Mouse (Mus musculus): ENCODE results near the gene Lamc2. TPM values are rescaled to one million over a fixed set of nuclear protein-coding genes. Genes with fewer than 3 reads are reported as not detected.
"Not testable (repeated sequence)": the region's sequence is repeated elsewhere in the genome, so short reads cannot be mapped to it uniquely, and the experiment has no call there.

The Lamc2 gene
- total RNA-seq, 2 experiments from 2014 or later, result 1.9 to 2.7 TPM

- no peak for DNase-seq (ENCODE audit: low spot score in 2 of 2)
Measured at GRCm38 (mm10) chr1:153097017-153097675, 89.1 kb downstream of the Lamc2 start.

- DNase-seq (ENCODE audit: low spot score in 2 of 2), result no peak
Measured at GRCm38 (mm10) chr1:153095826-153096727, 90.2 kb downstream of the Lamc2 start.

GRCm38 (mm10) chr1:153095328-153095727 is 90.9 kb downstream of the Lamc2 start:
- no peak for DNase-seq (ENCODE audit: low spot score in 2 of 2)

- DNase-seq (ENCODE audit: low spot score in 2 of 2), result no peak
Measured at GRCm38 (mm10) chr1:153094226-153095076, 91.8 kb downstream of the Lamc2 start.

- DNase-seq (ENCODE audit: low spot score in 2 of 2), result no peak
Measured at GRCm38 (mm10) chr1:153093581-153093980, 92.7 kb downstream of the Lamc2 start.

- DNase-seq (ENCODE audit: low spot score in 2 of 2), result no peak
Measured at GRCm38 (mm10) chr1:153093172-153093571, 93.1 kb downstream of the Lamc2 start.

GRCm38 (mm10) chr1:153092237-153092975 is 93.8 kb downstream of the Lamc2 start:
- DNase-seq (ENCODE audit: low spot score in 2 of 2), result peak; percentile 78 to 82

GRCm38 (mm10) chr1:153091438-153092236 is 94.6 kb downstream of the Lamc2 start:
- no peak for DNase-seq (ENCODE audit: low spot score in 2 of 2)

GRCm38 (mm10) chr1:153090807-153091206 is 95.4 kb downstream of the Lamc2 start:
- no peak for DNase-seq (ENCODE audit: low spot score in 2 of 2)

- no peak for DNase-seq (ENCODE audit: low spot score in 2 of 2)
Measured at GRCm38 (mm10) chr1:153090081-153090480, 96.2 kb downstream of the Lamc2 start.

GRCm38 (mm10) chr1:153087771-153088170 is 98.5 kb downstream of the Lamc2 start:
- no peak for DNase-seq (ENCODE audit: low spot score in 2 of 2)

- no peak for DNase-seq (ENCODE audit: low spot score in 2 of 2)
Measured at GRCm38 (mm10) chr1:153085198-153085597, 101.0 kb downstream of the Lamc2 start.

GRCm38 (mm10) chr1:153084191-153084590 is 102.1 kb downstream of the Lamc2 start:
- peak; percentile 41 to 48 for DNase-seq (ENCODE audit: low spot score in 2 of 2)

- DNase-seq (ENCODE audit: low spot score in 2 of 2), result not testable (repeated sequence)
Measured at GRCm38 (mm10) chr1:153083233-153083632, 103.0 kb downstream of the Lamc2 start.

- DNase-seq (ENCODE audit: low spot score in 2 of 2), result no peak
Measured at GRCm38 (mm10) chr1:153075955-153076354, 110.3 kb downstream of the Lamc2 start.

GRCm38 (mm10) chr1:153075087-153075736 is 111.0 kb downstream of the Lamc2 start:
- no peak for DNase-seq (ENCODE audit: low spot score in 2 of 2)

- DNase-seq (ENCODE audit: low spot score in 2 of 2), result no peak
Measured at GRCm38 (mm10) chr1:153073441-153073840, 112.8 kb downstream of the Lamc2 start.

All from layer of hippocampus, postnatal 10 days (tissue).